Mouse (Mus musculus): ENCODE measurements around the gene Cnih2. TPM values are rescaled to one million over a fixed set of nuclear protein-coding genes. Genes with fewer than 3 reads are reported as not detected.
A peak's percentile ranks its signal among the peaks of the same experiment; 100 is the strongest.

Cnih2 gene
- polyA plus RNA-seq, 1 experiment from 2014 or later = 33.8 TPM

- DNase-seq (ENCODE audit: low spot score) = no peak
- Histone ChIP-seq H3K4me1 (ENCODE audit: control insufficient read depth, insufficient read depth, low read length) (peaks cover 6% of the 10 kb centered on the region; the same call in 1 of the 2 replicates), H3K4me3 (ENCODE audit: low read depth, low read length) (peak overlapping the region; percentile 83), H3K27me3 (ENCODE audit: control insufficient read depth, insufficient read depth, low read length) (no peaks in the 10 kb centered on the region), H3K9ac (ENCODE audit: low read length) (peak overlapping the region; percentile 89), H3K4me2 (ENCODE audit: low read depth, severe bottlenecking) (peak overlapping the region; percentile 89), H3K27ac (replicated peaks; ENCODE audit: low read depth, low read length) (peak overlapping the region; percentile 84), H3K36me3 (ENCODE audit: control insufficient read depth, insufficient read depth, low read length) (peaks cover 25% of the 10 kb centered on the region; the same call in 1 of the 2 replicates), H3K9me3 (ENCODE audit: control insufficient read depth, low read length) (no peaks in the 10 kb centered on the region)
- 16% methylated on average over 9 of the region's 9 CpGs for WGBS
- ATAC-seq (ENCODE audit: insufficient number of reproducible peaks, low FRiP score, low TSS enrichment, low read depth) = no peak
These were observed 7.8 kb upstream of the Cnih2 start for GRCm38 (mm10) chr19:5106074-5106473.

- peak overlapping the region; percentile 6; the same call in 1 of the 2 replicates for H3K27ac ChIP-seq (replicated peaks; ENCODE audit: low read depth, low read length)
- peaks cover 39% of the 10 kb centered on the region for H3K4me1 ChIP-seq (ENCODE audit: control insufficient read depth, insufficient read depth, low read length)
- peak overlapping the region; percentile 98 for H3K4me2 ChIP-seq (ENCODE audit: low read depth, severe bottlenecking)
- H3K36me3 ChIP-seq (ENCODE audit: control insufficient read depth, insufficient read depth, low read length) = peaks cover 21% of the 10 kb centered on the region
- no peaks in the 10 kb centered on the region for H3K9me3 ChIP-seq (ENCODE audit: control insufficient read depth, low read length)
- peak overlapping the region; percentile 88 for H3K9ac ChIP-seq (ENCODE audit: low read length)
- 4% methylated on average over 30 of the region's 31 CpGs for WGBS
- ATAC-seq (ENCODE audit: insufficient number of reproducible peaks, low FRiP score, low TSS enrichment, low read depth) (no peak; the same call in 1 of the 2 replicates), DNase-seq (ENCODE audit: low spot score) (peak; percentile 44)
- peak overlapping the region; percentile 69 for H3K4me3 ChIP-seq (ENCODE audit: low read depth, low read length)
- H3K27me3 ChIP-seq (ENCODE audit: control insufficient read depth, insufficient read depth, low read length) = no peaks in the 10 kb centered on the region
These were observed 579 bp downstream of the Cnih2 start for GRCm38 (mm10) chr19:5097521-5098362.

- Histone ChIP-seq H3K4me2 (ENCODE audit: low read depth, severe bottlenecking) (0 out of 2 replicates have a peak overlapping the region, but pooled peaks have one; percentile 0), H3K27me3 (ENCODE audit: control insufficient read depth, insufficient read depth, low read length) (no peaks in the 10 kb centered on the region), H3K4me3 (ENCODE audit: low read depth, low read length) (no peak overlapping the region), H3K27ac (replicated peaks; ENCODE audit: low read depth, low read length) (no peak overlapping the region), H3K9me3 (ENCODE audit: control insufficient read depth, low read length) (no peaks in the 10 kb centered on the region), H3K9ac (ENCODE audit: low read length) (no peak overlapping the region; the same call in 1 of the 2 replicates), H3K4me1 (ENCODE audit: control insufficient read depth, insufficient read depth, low read length) (peaks cover 39% of the 10 kb centered on the region), H3K36me3 (ENCODE audit: control insufficient read depth, insufficient read depth, low read length) (peaks cover 18% of the 10 kb centered on the region)
- 19% methylated on average over 9 of the region's 9 CpGs for WGBS
- DNase-seq (ENCODE audit: low spot score) (no peak), ATAC-seq (ENCODE audit: insufficient number of reproducible peaks, low FRiP score, low TSS enrichment, low read depth) (no peak)
These were observed 2.3 kb downstream of the Cnih2 start for GRCm38 (mm10) chr19:5095887-5096474.

- Histone ChIP-seq H3K4me2 (ENCODE audit: low read depth, severe bottlenecking) (peak overlapping the region; percentile 3; the same call in 1 of the 2 replicates), H3K4me1 (ENCODE audit: control insufficient read depth, insufficient read depth, low read length) (peaks cover 39% of the 10 kb centered on the region), H3K27me3 (ENCODE audit: control insufficient read depth, insufficient read depth, low read length) (no peaks in the 10 kb centered on the region), H3K36me3 (ENCODE audit: control insufficient read depth, insufficient read depth, low read length) (peaks cover 15% of the 10 kb centered on the region), H3K9ac (ENCODE audit: low read length) (no peak overlapping the region), H3K9me3 (ENCODE audit: control insufficient read depth, low read length) (no peaks in the 10 kb centered on the region), H3K27ac (replicated peaks; ENCODE audit: low read depth, low read length) (no peak overlapping the region), H3K4me3 (ENCODE audit: low read depth, low read length) (no peak overlapping the region)
- WGBS = 47% methylated on average over 11 of the region's 11 CpGs
- peak; percentile 13; the same call in 1 of the 2 replicates for ATAC-seq (ENCODE audit: insufficient number of reproducible peaks, low FRiP score, low TSS enrichment, low read depth)
- no peak for DNase-seq (ENCODE audit: low spot score)
These were observed 3.4 kb downstream of the Cnih2 start for GRCm38 (mm10) chr19:5094746-5095417.

- no peaks in the 10 kb centered on the region for H3K9me3 ChIP-seq (ENCODE audit: control insufficient read depth, low read length)
- under 1% methylated on average over 21 of the region's 21 CpGs for WGBS
- H3K4me3 ChIP-seq (ENCODE audit: low read depth, low read length) = no peak overlapping the region
- DNase-seq (ENCODE audit: low spot score) (peak; percentile 99), ATAC-seq (ENCODE audit: insufficient number of reproducible peaks, low FRiP score, low TSS enrichment, low read depth) (peak; percentile 48; the same call in 1 of the 2 replicates)
- no peak overlapping the region for H3K9ac ChIP-seq (ENCODE audit: low read length)
- peaks cover 10% of the 10 kb centered on the region for H3K36me3 ChIP-seq (ENCODE audit: control insufficient read depth, insufficient read depth, low read length)
- peaks cover 40% of the 10 kb centered on the region for H3K4me1 ChIP-seq (ENCODE audit: control insufficient read depth, insufficient read depth, low read length)
- H3K27ac ChIP-seq (replicated peaks; ENCODE audit: low read depth, low read length) = no peak overlapping the region
- peak overlapping the region; percentile 3; the same call in 1 of the 2 replicates for H3K4me2 ChIP-seq (ENCODE audit: low read depth, severe bottlenecking)
- no peaks in the 10 kb centered on the region for H3K27me3 ChIP-seq (ENCODE audit: control insufficient read depth, insufficient read depth, low read length)
These were observed 4.1 kb downstream of the Cnih2 start for GRCm38 (mm10) chr19:5094243-5094632.

- H3K27me3 ChIP-seq (ENCODE audit: control insufficient read depth, insufficient read depth, low read length) = no peaks in the 10 kb centered on the region
- no peaks in the 10 kb centered on the region for H3K9me3 ChIP-seq (ENCODE audit: control insufficient read depth, low read length)
- no peak overlapping the region for H3K9ac ChIP-seq (ENCODE audit: low read length)
- DNase-seq (ENCODE audit: low spot score) = no peak
- H3K4me2 ChIP-seq (ENCODE audit: low read depth, severe bottlenecking) = no peak overlapping the region
- H3K4me3 ChIP-seq (ENCODE audit: low read depth, low read length) = no peak overlapping the region
- H3K36me3 ChIP-seq (ENCODE audit: control insufficient read depth, insufficient read depth, low read length) = peaks cover 10% of the 10 kb centered on the region
- 73% methylated on average over 12 of the region's 12 CpGs for WGBS
- ATAC-seq (ENCODE audit: insufficient number of reproducible peaks, low FRiP score, low TSS enrichment, low read depth) = no peak
- no peak overlapping the region for H3K27ac ChIP-seq (replicated peaks; ENCODE audit: low read depth, low read length)
- peaks cover 40% of the 10 kb centered on the region for H3K4me1 ChIP-seq (ENCODE audit: control insufficient read depth, insufficient read depth, low read length)
These were observed 4.7 kb downstream of the Cnih2 start for GRCm38 (mm10) chr19:5093481-5094242.

GRCm38 (mm10) chr19:5092083-5092482 lies 6.2 kb downstream of the Cnih2 start:
- Histone ChIP-seq H3K9ac (ENCODE audit: low read length) (no peak overlapping the region), H3K27ac (replicated peaks; ENCODE audit: low read depth, low read length) (no peak overlapping the region), H3K4me3 (ENCODE audit: low read depth, low read length) (no peak overlapping the region), H3K27me3 (ENCODE audit: control insufficient read depth, insufficient read depth, low read length) (no peaks in the 10 kb centered on the region), H3K9me3 (ENCODE audit: control insufficient read depth, low read length) (no peaks in the 10 kb centered on the region), H3K4me1 (ENCODE audit: control insufficient read depth, insufficient read depth, low read length) (peaks cover 35% of the 10 kb centered on the region), H3K4me2 (ENCODE audit: low read depth, severe bottlenecking) (no peak overlapping the region; the same call in 1 of the 2 replicates), H3K36me3 (ENCODE audit: control insufficient read depth, insufficient read depth, low read length) (peaks cover 10% of the 10 kb centered on the region)
- DNase-seq (ENCODE audit: low spot score) = no peak
- ATAC-seq (ENCODE audit: insufficient number of reproducible peaks, low FRiP score, low TSS enrichment, low read depth) = no peak
- 92% methylated on average over 10 of the region's 10 CpGs for whole genome bisulfite sequencing

All from limb, embryonic 11.5 days (tissue).